Mouse (Mus musculus) embryonic facial prominence, embryonic 12.5 days (tissue): ENCODE measurements around the gene Khsrp. TPM values are rescaled to one million over a fixed set of nuclear protein-coding genes. Genes with fewer than 3 reads are reported as not detected.

Source experiments
- ATAC-seq: fragments of 200-750 bp; cut with Nextera tagmentation; 2 replicates; pipeline ENCODE4 v1.8.0; 2017; ENCODE audit not compliant: insufficient number of reproducible peaks, insufficient read depth, low FRiP score, low TSS enrichment
- H3K27ac ChIP-seq: fragments of 300-500 bp; sonication (generic); 2 replicates; pipeline ENCODE4 v1.5.1; 2016; ENCODE audit warnings: mild to moderate bottlenecking
- H3K27me3 ChIP-seq: fragments of 300-500 bp; sonication (generic); 2 replicates; pipeline ENCODE4 v1.6.1; 2016; ENCODE audit warnings: mild to moderate bottlenecking, moderate library complexity
- H3K36me3 ChIP-seq: fragments of 300-500 bp; sonication (generic); 2 replicates; pipeline ENCODE4 v1.6.1; 2016; ENCODE audit warnings: mild to moderate bottlenecking
- H3K4me1 ChIP-seq: fragments of 300-500 bp; sonication (generic); 2 replicates; pipeline ENCODE4 v1.6.1; 2016
- H3K4me2 ChIP-seq: fragments of 300-500 bp; sonication (generic); replicated peaks from 2 replicates; pipeline ENCODE4 v1.6.1; 2016; ENCODE audit warnings: mild to moderate bottlenecking, moderate library complexity
- H3K4me3 ChIP-seq: fragments of 300-500 bp; sonication (generic); 2 replicates; pipeline ENCODE4 v1.5.1; 2016; ENCODE audit warnings: mild to moderate bottlenecking
- H3K9ac ChIP-seq: fragments of 300-500 bp; sonication (generic); 2 replicates; pipeline ENCODE4 v1.6.1; 2016; ENCODE audit warnings: mild to moderate bottlenecking, moderate library complexity
- H3K9me3 ChIP-seq: fragments of 300-500 bp; sonication (generic); 2 replicates; pipeline ENCODE4 v1.6.1; 2016; ENCODE audit warnings: mild to moderate bottlenecking, moderate library complexity
- WGBS: fragments of 180-500 bp; shearing (Covaris S2); methylation state at CpG from one replicate; pipeline ENCODE4 v1.1.7; 2016; 5-methylcytosine and 5-hydroxymethylcytosine counted together
- polyA plus RNA-seq: library from polyadenylated mRNA; unstranded; fragments of >200 nt; fragmentation: Nextera tagmentation; extraction: Ambion mirVana; gene quantifications from 2 replicates; pipeline ENCODE4 v1.2.1, GENCODE M21; 2016

The Khsrp gene
- polyA plus RNA-seq, 1 experiment from 2014 or later, result 66.4 TPM

DNA sequence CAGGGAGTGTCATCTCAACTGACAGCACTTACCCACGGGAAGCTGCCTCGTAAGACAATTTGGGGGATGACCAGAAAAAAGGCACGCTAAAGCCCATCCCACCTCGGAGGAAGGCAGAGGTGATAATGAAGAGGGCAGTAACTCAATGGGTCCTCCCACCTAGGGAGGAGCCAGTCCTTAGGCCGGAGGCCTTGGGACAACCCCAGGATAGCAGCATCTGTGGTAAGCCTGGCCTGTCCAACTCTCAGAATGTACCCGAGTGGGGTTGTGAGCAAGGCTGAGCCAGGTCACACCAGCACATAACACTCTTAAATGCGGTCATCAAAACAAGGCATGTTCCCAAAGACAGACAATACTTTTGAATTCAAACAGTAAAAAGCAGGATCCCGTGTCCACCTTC is 1.6 kb downstream of the Khsrp start:
- Histone ChIP-seq H3K27me3 (no peaks in the 10 kb centered on the region), H3K4me1 (peaks cover 11% of the 10 kb centered on the region), H3K9ac (peak overlapping the region; percentile 100), H3K4me2 (peak overlapping the region; percentile 94), H3K27ac (no peak overlapping the region), H3K9me3 (no peaks in the 10 kb centered on the region), H3K4me3 (peak overlapping the region; percentile 91), H3K36me3 (peaks cover 42% of the 10 kb centered on the region)
- WGBS, result 52% methylated on average over 8 of the region's 8 CpGs
- ATAC-seq, result no peak

DNA sequence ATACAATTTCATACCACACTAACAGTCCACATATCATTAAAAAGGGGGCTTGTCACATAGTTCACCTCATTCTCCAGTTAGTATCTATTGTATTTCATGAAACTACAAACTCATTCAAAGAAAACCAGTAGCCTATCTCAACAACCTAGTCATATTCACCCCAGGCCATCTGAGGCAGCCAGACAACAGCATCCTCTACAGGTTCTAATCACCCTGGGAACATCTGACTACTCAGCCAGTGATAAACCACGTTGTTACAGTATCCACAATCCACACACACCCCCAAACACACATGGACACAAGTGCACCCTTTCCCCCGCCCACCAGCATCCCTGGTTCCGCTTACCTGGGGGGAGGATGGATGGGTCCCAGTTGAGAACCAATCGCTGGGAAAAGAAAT is 3.9 kb downstream of the Khsrp start:
- H3K27ac ChIP-seq, result no peak overlapping the region
- H3K27me3 ChIP-seq, result no peaks in the 10 kb centered on the region
- no peak overlapping the region for H3K4me3 ChIP-seq
- H3K9ac ChIP-seq, result no peak overlapping the region
- peaks cover 64% of the 10 kb centered on the region for H3K36me3 ChIP-seq
- no peak for ATAC-seq
- no peaks in the 10 kb centered on the region for H3K9me3 ChIP-seq
- H3K4me2 ChIP-seq, result no peak overlapping the region
- H3K4me1 ChIP-seq, result peaks cover 11% of the 10 kb centered on the region
- WGBS, result 91% methylated on average over 4 of the region's 4 CpGs

DNA sequence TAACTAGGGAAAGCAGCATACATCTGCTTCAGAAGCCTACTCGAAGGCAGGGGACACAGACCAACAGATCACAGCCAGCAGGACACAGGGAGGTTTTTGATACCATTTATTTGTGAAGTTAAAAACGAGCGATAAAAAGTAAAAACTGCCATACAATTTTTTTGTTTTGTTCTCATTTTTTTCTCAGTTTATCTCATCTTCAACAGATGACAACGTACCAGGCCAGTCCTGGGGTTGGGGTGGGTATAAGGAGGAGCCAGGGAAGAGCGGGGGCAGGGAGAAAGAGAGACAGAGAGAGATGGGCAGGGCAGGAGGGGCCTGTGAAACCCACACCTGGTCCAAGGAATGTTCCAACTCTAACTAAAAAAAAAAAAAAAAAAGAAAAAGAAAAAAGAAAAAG is 10.4 kb downstream of the Khsrp start:
- Histone ChIP-seq H3K9me3 (no peaks in the 10 kb centered on the region), H3K4me2 (no peak overlapping the region), H3K27me3 (no peaks in the 10 kb centered on the region), H3K9ac (no peak overlapping the region), H3K36me3 (peaks cover 65% of the 10 kb centered on the region), H3K27ac (no peak overlapping the region), H3K4me1 (no peaks in the 10 kb centered on the region), H3K4me3 (no peak overlapping the region)
- ATAC-seq, result no peak
- WGBS, result 90% methylated on average over 5 of the region's 5 CpGs

DNA sequence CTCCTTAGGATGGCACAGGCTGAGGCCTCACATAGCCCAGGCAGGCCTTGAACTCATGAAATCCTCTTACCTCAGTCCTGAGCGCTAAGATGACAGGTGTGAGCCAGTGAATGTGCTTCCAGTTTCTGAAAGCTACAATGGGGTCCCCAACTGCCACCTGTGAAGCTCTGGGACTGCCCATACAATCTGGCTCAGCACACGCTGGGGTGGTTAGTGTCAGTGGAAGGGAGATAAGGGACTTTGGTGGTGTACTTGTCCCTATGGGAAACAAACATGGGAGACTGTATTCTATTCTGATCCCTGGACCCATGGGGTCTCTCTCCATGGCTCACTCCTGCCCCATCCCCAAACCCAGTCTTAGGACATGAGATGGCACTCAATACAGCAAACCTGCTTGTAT is 11.6 kb downstream of the Khsrp start:
- WGBS, result 80% methylated on average over 2 of the region's 2 CpGs
- H3K27me3 ChIP-seq, result no peaks in the 10 kb centered on the region
- no peak overlapping the region for H3K4me3 ChIP-seq
- no peak overlapping the region for H3K9ac ChIP-seq
- no peaks in the 10 kb centered on the region for H3K4me1 ChIP-seq
- H3K4me2 ChIP-seq, result no peak overlapping the region
- ATAC-seq, result no peak
- no peaks in the 10 kb centered on the region for H3K9me3 ChIP-seq
- H3K27ac ChIP-seq, result no peak overlapping the region
- peaks cover 52% of the 10 kb centered on the region for H3K36me3 ChIP-seq

DNA sequence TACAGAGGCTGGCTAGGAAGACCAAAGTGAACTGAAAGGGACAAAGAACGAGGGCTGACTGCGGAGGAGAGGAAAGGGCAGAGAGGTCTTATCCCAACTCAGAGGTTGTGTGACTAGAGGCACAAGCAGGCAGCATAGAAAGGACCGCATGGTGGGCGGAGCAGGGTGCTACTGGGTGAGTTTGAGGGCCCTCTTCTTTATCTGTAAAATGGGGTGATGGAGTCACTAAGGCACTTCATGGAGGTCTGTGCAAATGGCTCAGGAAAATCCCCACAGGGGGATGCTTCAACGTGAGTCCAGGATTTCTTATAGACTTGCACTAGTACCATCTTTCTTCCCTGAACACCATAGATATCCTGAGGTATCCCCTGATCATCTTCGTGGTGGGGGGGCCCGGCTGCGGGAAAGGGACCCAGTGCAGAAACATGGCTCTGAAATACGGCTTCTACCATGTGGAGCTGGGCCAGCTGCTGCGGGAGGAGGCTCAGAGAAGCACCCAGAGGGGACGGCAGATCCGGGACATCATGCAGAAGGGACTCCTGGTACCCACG is 19.0 kb downstream of the Khsrp start:
- peak overlapping the region; percentile 64 for H3K4me2 ChIP-seq
- H3K4me1 ChIP-seq, result peaks cover 16% of the 10 kb centered on the region; the same call in 1 of the 2 replicates
- peak overlapping the region; percentile 73 for H3K9ac ChIP-seq
- 73% methylated on average over 13 of the region's 13 CpGs for WGBS
- peak overlapping the region; percentile 96 for H3K27ac ChIP-seq
- no peaks in the 10 kb centered on the region for H3K9me3 ChIP-seq
- no peaks in the 10 kb centered on the region for H3K27me3 ChIP-seq
- H3K36me3 ChIP-seq, result peaks cover 14% of the 10 kb centered on the region
- peak overlapping the region; percentile 82 for H3K4me3 ChIP-seq
- no peak for ATAC-seq

DNA sequence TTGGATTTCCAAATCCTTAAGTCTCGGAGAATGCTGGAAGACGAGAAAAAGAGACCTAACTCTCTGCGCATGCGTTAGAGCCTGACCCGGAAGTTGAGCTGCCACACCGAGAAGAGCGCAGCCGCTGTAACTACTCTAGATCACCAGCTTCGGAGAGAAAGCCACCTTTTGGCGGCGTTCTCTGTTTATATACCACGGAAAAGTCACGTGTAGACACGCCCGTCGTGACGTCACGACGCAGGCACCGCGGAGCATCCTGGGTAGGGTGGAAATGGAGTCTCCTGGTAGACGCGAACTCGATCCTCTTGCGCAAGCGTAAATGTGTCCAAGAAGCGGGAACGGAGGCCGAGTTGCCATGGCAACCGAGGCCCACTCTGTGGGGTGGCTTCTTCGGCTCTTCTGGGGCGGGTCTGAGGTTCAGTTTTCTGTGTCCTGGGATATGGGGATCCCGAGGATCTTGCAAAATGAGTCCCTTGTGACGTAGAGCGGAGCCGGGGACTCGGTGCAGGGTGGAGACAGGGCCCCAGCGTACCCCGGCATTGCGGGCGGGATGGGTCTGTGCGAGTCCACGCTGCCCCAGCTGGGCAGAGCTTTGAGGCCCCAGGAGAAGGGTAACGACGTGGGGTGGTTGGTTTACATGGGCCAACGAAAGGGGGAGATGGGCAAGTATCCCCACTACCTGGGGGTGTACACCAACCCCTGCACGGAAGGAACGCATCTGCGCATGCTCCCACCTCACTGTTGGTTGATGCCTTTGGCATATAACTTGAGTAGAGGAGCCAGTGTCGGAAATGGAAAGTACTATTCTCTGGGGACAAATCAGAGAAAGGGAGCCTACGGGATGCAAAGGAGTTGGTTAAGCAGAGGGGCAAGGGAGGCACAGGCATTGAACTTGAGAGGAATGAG is 19.8 kb downstream of the Khsrp start, which contains the start of the genes Gtf2f1 and Gm17949:
Gtf2f1 (minus strand) TSS at position 53 of the 906 bp plus-strand sequence.
Gm17949 (plus strand) TSS at position 234 of the 906 bp plus-strand sequence.
- Histone ChIP-seq H3K4me3 (peak within 1 kb of the TSS; percentile 82), H3K27ac (peak within 1 kb of the TSS; percentile 96), H3K9me3 (no peaks in the 10 kb centered on the region), H3K27me3 (no peaks in the 10 kb centered on the region), H3K36me3 (peaks cover 22% of the 10 kb centered on the region), H3K4me2 (peak within 1 kb of the TSS; percentile 88), H3K4me1 (peaks cover 16% of the 10 kb centered on the region; the same call in 1 of the 2 replicates), H3K9ac (peak within 1 kb of the TSS; percentile 84)
- 1% methylated on average over 51 of the region's 51 CpGs for WGBS
- peak; percentile 88 for ATAC-seq

DNA sequence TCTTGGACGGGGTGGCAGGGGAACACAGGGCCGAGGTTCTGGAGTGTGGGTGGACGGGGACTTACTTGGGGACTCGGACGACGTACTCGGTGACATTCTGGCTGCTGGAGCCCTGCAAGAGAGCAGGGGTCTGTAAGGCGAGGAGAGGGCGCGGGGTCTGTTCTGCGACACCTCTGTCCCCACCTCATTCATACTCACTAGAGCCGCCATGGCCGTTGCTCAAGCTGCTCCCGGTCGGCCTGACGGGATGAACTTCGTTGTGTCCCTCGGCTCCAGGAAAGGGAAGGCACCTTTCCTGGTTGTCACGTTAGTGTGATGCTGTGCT is 20.4 kb downstream of the Khsrp start:
- 0 out of 2 replicates have a peak, but pooled peaks have one; percentile 29 for ATAC-seq
- Histone ChIP-seq H3K27ac (peak overlapping the region; percentile 42; the same call in 1 of the 2 replicates), H3K4me3 (peak overlapping the region; percentile 82), H3K4me1 (peaks cover 16% of the 10 kb centered on the region; the same call in 1 of the 2 replicates), H3K9me3 (no peaks in the 10 kb centered on the region), H3K9ac (peak overlapping the region; percentile 84), H3K36me3 (peaks cover 27% of the 10 kb centered on the region), H3K27me3 (no peaks in the 10 kb centered on the region), H3K4me2 (peak overlapping the region; percentile 88)
- WGBS, result 1% methylated on average over 19 of the region's 19 CpGs

DNA sequence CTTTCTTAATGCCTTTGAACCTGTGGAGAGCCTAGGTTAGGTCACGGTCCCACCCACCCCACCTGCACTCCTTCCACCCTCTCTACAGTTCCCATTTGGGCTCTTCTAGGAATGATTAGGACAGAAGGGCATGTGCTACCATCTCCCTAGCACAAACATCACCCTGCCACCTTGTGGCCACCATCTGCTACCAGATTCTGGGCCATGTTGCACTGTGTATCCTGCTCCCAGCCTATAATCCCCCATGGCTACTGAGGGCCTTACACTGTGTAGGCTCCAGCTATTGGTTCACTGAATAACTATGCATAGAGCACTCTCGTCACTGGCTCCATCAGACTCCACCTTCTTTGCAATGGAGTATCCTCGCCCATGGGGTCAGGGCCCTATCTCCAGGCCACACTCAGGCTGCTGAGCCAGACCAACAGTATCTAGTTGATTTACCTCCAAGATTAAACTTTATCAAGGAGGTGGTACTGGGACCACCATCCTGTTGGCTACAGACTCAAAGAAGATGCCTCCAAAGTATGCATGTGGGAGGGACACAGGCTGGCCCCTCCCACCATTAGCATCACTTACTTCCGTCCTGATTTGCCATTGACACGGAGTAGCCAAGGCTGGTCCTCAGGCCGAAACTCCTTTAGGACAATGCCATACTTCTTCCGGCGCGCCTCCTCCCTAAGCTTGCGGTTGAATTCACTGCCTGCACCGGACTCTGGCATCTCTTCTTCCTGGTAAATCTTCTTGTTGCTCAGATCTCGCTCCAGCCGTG is 24.0 kb downstream of the Khsrp start:
- Histone ChIP-seq H3K4me2 (no peak overlapping the region), H3K27me3 (no peaks in the 10 kb centered on the region), H3K4me3 (no peak overlapping the region), H3K27ac (no peak overlapping the region), H3K36me3 (peaks cover 63% of the 10 kb centered on the region), H3K9me3 (no peaks in the 10 kb centered on the region), H3K9ac (no peak overlapping the region), H3K4me1 (peaks cover 13% of the 10 kb centered on the region; the same call in 1 of the 2 replicates)
- ATAC-seq, result no peak
- WGBS, result 92% methylated on average over 13 of the region's 13 CpGs

DNA sequence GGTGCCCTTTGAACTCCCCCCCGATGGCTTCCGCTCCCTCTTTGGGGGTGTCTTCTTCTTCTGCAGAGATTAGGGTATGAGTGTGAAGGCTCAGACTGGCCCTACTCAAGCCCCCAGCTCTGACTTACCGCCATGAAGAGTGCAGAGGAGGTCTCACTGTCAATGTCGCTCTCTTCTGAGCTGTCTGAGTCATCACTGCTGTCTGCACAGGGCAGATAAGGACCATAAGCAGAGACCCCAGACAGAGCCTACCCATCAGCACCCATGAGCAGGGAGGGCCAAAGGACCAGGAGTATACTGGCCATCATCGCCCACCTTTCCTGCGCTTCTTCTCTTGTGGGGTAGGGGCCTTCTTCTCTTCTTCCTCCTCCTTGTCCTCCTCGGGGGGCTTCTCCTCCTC is 27.3 kb downstream of the Khsrp start:
- no peak overlapping the region for H3K27ac ChIP-seq
- H3K4me1 ChIP-seq, result no peaks in the 10 kb centered on the region
- 93% methylated on average over 7 of the region's 7 CpGs for WGBS
- no peak for ATAC-seq
- no peak overlapping the region for H3K4me2 ChIP-seq
- no peak overlapping the region for H3K9ac ChIP-seq
- peaks cover 71% of the 10 kb centered on the region for H3K36me3 ChIP-seq
- no peak overlapping the region for H3K4me3 ChIP-seq
- no peaks in the 10 kb centered on the region for H3K27me3 ChIP-seq
- no peaks in the 10 kb centered on the region for H3K9me3 ChIP-seq

DNA sequence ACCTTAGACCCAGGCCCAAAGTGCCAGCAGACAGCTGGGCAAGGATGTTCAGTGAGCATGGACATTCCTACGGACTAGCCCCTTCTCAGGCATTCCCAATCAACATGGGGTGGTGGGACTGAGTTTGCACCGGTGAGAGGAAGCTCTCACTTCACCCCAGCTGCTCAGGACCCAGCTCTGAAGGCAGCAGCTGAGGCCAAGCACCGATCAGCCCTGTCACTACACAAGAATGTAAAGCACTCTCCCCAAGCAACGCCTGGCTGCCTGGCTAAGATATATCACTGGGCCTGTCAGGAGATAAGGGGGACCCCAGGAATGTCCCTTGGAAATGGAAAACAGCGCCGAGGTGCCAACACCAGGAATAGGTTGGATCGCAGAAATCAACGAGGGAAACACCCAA is 30.1 kb downstream of the Khsrp start:
- H3K9me3 ChIP-seq, result no peaks in the 10 kb centered on the region
- H3K4me3 ChIP-seq, result no peak overlapping the region
- no peak overlapping the region for H3K9ac ChIP-seq
- 74% methylated on average over 8 of the region's 8 CpGs for WGBS
- H3K4me1 ChIP-seq, result peaks cover 8% of the 10 kb centered on the region
- peaks cover 55% of the 10 kb centered on the region for H3K36me3 ChIP-seq
- no peak overlapping the region for H3K4me2 ChIP-seq
- H3K27me3 ChIP-seq, result no peaks in the 10 kb centered on the region
- no peak overlapping the region for H3K27ac ChIP-seq
- ATAC-seq, result no peak

DNA sequence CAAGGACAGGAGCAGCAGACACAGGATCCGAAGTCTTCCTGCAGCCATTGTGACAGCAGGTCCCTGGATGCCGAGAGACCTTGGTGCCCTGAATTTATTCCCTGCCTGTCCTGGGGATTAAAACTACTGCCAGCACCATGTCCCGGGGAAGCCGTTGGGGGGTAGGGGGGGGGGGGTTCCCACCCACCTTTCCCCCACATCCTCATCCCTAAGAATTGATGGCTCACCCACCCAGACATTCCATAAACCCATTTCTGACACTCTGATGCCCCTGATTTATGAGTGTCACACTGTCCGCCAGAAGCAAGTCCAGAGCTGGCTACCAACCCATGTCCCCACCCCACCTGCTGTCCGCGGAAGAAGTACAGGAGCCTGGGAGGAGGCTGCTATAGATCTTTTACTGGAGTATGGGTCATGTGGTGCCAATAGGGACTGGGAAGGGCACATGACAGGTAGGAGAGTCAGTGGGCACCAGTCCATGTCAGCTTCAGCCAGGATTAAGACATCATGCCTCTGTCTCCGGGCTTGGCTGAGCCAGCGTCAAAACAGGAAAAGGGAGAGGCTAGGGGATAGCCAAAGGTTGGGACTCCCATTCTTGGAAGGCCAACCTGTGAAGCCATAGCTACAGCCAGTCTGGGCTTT is 31.2 kb downstream of the Khsrp start, which contains the start of gene Pspn:
Pspn (minus strand) TSS at position 51 of the 642 bp plus-strand sequence.
- Histone ChIP-seq H3K36me3 (peaks cover 52% of the 10 kb centered on the region), H3K9ac (no peak within 1 kb of the TSS), H3K4me2 (no peak within 1 kb of the TSS), H3K4me3 (no peak within 1 kb of the TSS), H3K27ac (no peak within 1 kb of the TSS; the same call in 1 of the 2 replicates), H3K4me1 (peaks cover 8% of the 10 kb centered on the region), H3K9me3 (no peaks in the 10 kb centered on the region), H3K27me3 (no peaks in the 10 kb centered on the region)
- no peak for ATAC-seq
- 88% methylated on average over 9 of the region's 9 CpGs for WGBS
